Mouse (Mus musculus): ENCODE data around the gene Nfib.

- TF ChIP-seq CTCF (IDR thresholded peaks at IDR 0.05) (no peak), EP300 (IDR thresholded peaks at IDR 0.05) (no peak)
Measured at GRCm38 (mm10) chr4:82443003-82443402, 262.5 kb downstream of the Nfib start.

Data from lung, postnatal 0 days (tissue).